In genomic region chr19:5727701-5728100, GRCm38 (mm10) we compare ENCODE assay signal across 8 mouse cellular contexts. TPM values are rescaled to one million over a fixed set of nuclear protein-coding genes. Genes with fewer than 3 reads are reported as not detected.
DNase-seq lines count a peak whose midpoint lies in the region; ATAC-seq lines count a peak whose summit lies in the region.

No protein-coding gene starts in this region.

- ATAC-seq in embryonic facial prominence, embryonic 14.5 days (ENCODE audit: low read depth) = no peak; the same call in 1 of the 2 replicates
- no peak for ATAC-seq in limb, embryonic 15.5 days (ENCODE audit: insufficient number of reproducible peaks, low FRiP score, low TSS enrichment, low read depth)
- ATAC-seq in midbrain, embryonic 16.5 days = no peak

- H3K9me3 ChIP-seq in embryonic facial prominence, embryonic 14.5 days (ENCODE audit: control insufficient read depth, low read length) = no peaks in the 10 kb centered on the region
- no peaks in the 10 kb centered on the region for H3K9me3 ChIP-seq in heart, embryonic 10.5 days
- no peaks in the 10 kb centered on the region for H3K9me3 ChIP-seq in limb, embryonic 15.5 days
- no peaks in the 10 kb centered on the region for H3K9me3 ChIP-seq in midbrain, embryonic 16.5 days (replicated peaks; ENCODE audit: control insufficient read depth, low read length, poor library complexity, severe bottlenecking)

- H3K4me2 ChIP-seq in embryonic facial prominence, embryonic 14.5 days (ENCODE audit: low read depth, low read length) = peak overlapping the region; percentile 98
- peak overlapping the region; percentile 78 for H3K4me2 ChIP-seq in limb, embryonic 15.5 days
- peak overlapping the region; percentile 100 for H3K4me2 ChIP-seq in midbrain, embryonic 16.5 days (ENCODE audit: low read length)

- 3% methylated on average over 14 of the region's 14 CpGs for WGBS in embryonic facial prominence, embryonic 14.5 days
- 3% methylated on average over 14 of the region's 14 CpGs for WGBS in heart, embryonic 10.5 days
- WGBS in limb, embryonic 15.5 days = 2% methylated on average over 14 of the region's 14 CpGs
- 5% methylated on average over 14 of the region's 14 CpGs for WGBS in midbrain, embryonic 16.5 days

- H3K4me1 ChIP-seq in embryonic facial prominence, embryonic 14.5 days (ENCODE audit: control insufficient read depth, insufficient read depth, low read length) = peaks cover 38% of the 10 kb centered on the region
- H3K4me1 ChIP-seq in heart, embryonic 10.5 days = peaks cover 77% of the 10 kb centered on the region
- peaks cover 72% of the 10 kb centered on the region for H3K4me1 ChIP-seq in limb, embryonic 15.5 days
- peaks cover 55% of the 10 kb centered on the region for H3K4me1 ChIP-seq in midbrain, embryonic 16.5 days (ENCODE audit: control insufficient read depth, insufficient read depth, low read length)

- DNase-seq in adrenal gland, adult (ENCODE audit: inconsistent age in 2 of 2, low spot score in 1 of 2) = peak; percentile 86 to 96
- DNase-seq in adrenal gland, adult 8-10 months = no peak
- DNase-seq in embryonic facial prominence, embryonic 14.5 days (ENCODE audit: low spot score) = peak; percentile 86
- DNase-seq in heart, embryonic 10.5 days (ENCODE audit: low spot score) = peak; percentile 92
- DNase-seq in kidney, adult 9 months = peak; percentile 91
- DNase-seq in spleen, adult 18-20 months = peak; percentile 77 to 92

- H3K27me3 ChIP-seq in embryonic facial prominence, embryonic 14.5 days (replicated peaks; ENCODE audit: control insufficient read depth, insufficient read depth, low read length) = no peaks in the 10 kb centered on the region
- no peaks in the 10 kb centered on the region for H3K27me3 ChIP-seq in heart, embryonic 10.5 days (ENCODE audit: insufficient read depth, poor library complexity, severe bottlenecking)
- H3K27me3 ChIP-seq in limb, embryonic 15.5 days = no peaks in the 10 kb centered on the region
- no peaks in the 10 kb centered on the region for H3K27me3 ChIP-seq in midbrain, embryonic 16.5 days (ENCODE audit: control insufficient read depth, insufficient read depth, low read depth, low read length)

- H3K36me3 ChIP-seq in embryonic facial prominence, embryonic 14.5 days (ENCODE audit: control insufficient read depth, insufficient read depth, low read length) = peaks cover 29% of the 10 kb centered on the region; the same call in 1 of the 2 replicates
- H3K36me3 ChIP-seq in heart, embryonic 10.5 days = peaks cover 24% of the 10 kb centered on the region
- H3K36me3 ChIP-seq in limb, embryonic 15.5 days = peaks cover 17% of the 10 kb centered on the region
- H3K36me3 ChIP-seq in midbrain, embryonic 16.5 days (ENCODE audit: control insufficient read depth, insufficient read depth, low read length) = no peaks in the 10 kb centered on the region; the same call in 1 of the 2 replicates

- peak overlapping the region; percentile 99 for H3K9ac ChIP-seq in embryonic facial prominence, embryonic 14.5 days (ENCODE audit: low read depth, low read length)
- peak overlapping the region; percentile 99; the same call in 1 of the 2 replicates for H3K9ac ChIP-seq in limb, embryonic 15.5 days
- H3K9ac ChIP-seq in midbrain, embryonic 16.5 days (ENCODE audit: low read depth, low read length) = peak overlapping the region; percentile 98

- peak overlapping the region; percentile 92 for H3K27ac ChIP-seq in embryonic facial prominence, embryonic 14.5 days (replicated peaks; ENCODE audit: low read depth, low read length)
- H3K27ac ChIP-seq in heart, embryonic 10.5 days = peak overlapping the region; percentile 91; the same call in 1 of the 2 replicates
- peak overlapping the region; percentile 82 for H3K27ac ChIP-seq in limb, embryonic 15.5 days
- H3K27ac ChIP-seq in midbrain, embryonic 16.5 days (ENCODE audit: low read length) = peak overlapping the region; percentile 97

- peak overlapping the region; percentile 98 for H3K4me3 ChIP-seq in embryonic facial prominence, embryonic 14.5 days (ENCODE audit: low read depth, low read length)
- H3K4me3 ChIP-seq in heart, embryonic 10.5 days = peak overlapping the region; percentile 97
- peak overlapping the region; percentile 97 for H3K4me3 ChIP-seq in limb, embryonic 15.5 days
- peak overlapping the region; percentile 92 for H3K4me3 ChIP-seq in midbrain, embryonic 16.5 days (ENCODE audit: low read depth, low read length)

RNA-seq across cellular contexts. Expression of gene Ehbp1l1, which starts 1.6 kb away (rescaled TPM):
- 10 to 100 TPM; 24.9 to 39.2 (median 32.8) TPM for total RNA-seq in adrenal gland, adult 8-10 months (2022)
- polyA plus RNA-seq in embryonic facial prominence, embryonic 14.5 days (2014; fragmentation: Nextera tagmentation; extraction: Ambion mirVana) = 34.2 and 43.4 TPM in 2 replicates
- polyA plus RNA-seq in heart, embryonic 10.5 days (2016; fragmentation: Nextera tagmentation; extraction: Ambion mirVana) = 69.0 and 130 TPM in 2 replicates
- polyA plus RNA-seq in limb, embryonic 15.5 days (2015; fragmentation: Nextera tagmentation; extraction: Ambion mirVana) = 28.9 and 48.5 TPM in 2 replicates
- polyA plus RNA-seq in midbrain, embryonic 16.5 days (2015; fragmentation: Nextera tagmentation; extraction: Ambion mirVana) = 31.3 and 38.6 TPM in 2 replicates

RNA-seq across cellular contexts. Expression of gene Fam89b, which starts 1.8 kb away (rescaled TPM):
- 10 to 100 TPM; 56.2 to 62.7 (median 57.0) TPM for total RNA-seq in adrenal gland, adult 8-10 months (2022)
- polyA plus RNA-seq in embryonic facial prominence, embryonic 14.5 days (2014; fragmentation: Nextera tagmentation; extraction: Ambion mirVana) = 101 and 111 TPM in 2 replicates
- polyA plus RNA-seq in heart, embryonic 10.5 days (2016; fragmentation: Nextera tagmentation; extraction: Ambion mirVana) = 75.9 and 88.9 TPM in 2 replicates
- 101 and 107 TPM in 2 replicates for polyA plus RNA-seq in limb, embryonic 15.5 days (2015; fragmentation: Nextera tagmentation; extraction: Ambion mirVana)
- polyA plus RNA-seq in midbrain, embryonic 16.5 days (2015; fragmentation: Nextera tagmentation; extraction: Ambion mirVana) = 116 and 131 TPM in 2 replicates

RNA-seq across cellular contexts. Expression of gene Ltbp3, which starts 13.0 kb away (rescaled TPM):
- total RNA-seq in adrenal gland, adult 8-10 months (2022) = 100 to 1,000 TPM; 254 to 451 (median 353) TPM
- 59.2 and 68.0 TPM in 2 replicates for polyA plus RNA-seq in embryonic facial prominence, embryonic 14.5 days (2014; fragmentation: Nextera tagmentation; extraction: Ambion mirVana)
- 4.2 and 4.3 TPM in 2 replicates for polyA plus RNA-seq in heart, embryonic 10.5 days (2016; fragmentation: Nextera tagmentation; extraction: Ambion mirVana)
- polyA plus RNA-seq in limb, embryonic 15.5 days (2015; fragmentation: Nextera tagmentation; extraction: Ambion mirVana) = 59.4 and 64.3 TPM in 2 replicates
- 9.3 and 9.6 TPM in 2 replicates for polyA plus RNA-seq in midbrain, embryonic 16.5 days (2015; fragmentation: Nextera tagmentation; extraction: Ambion mirVana)

RNA-seq across cellular contexts. Expression of gene Kcnk7, which starts 23.5 kb away (rescaled TPM):
- not detected for total RNA-seq in adrenal gland, adult 8-10 months (2022)
- 0.34 and 1.7 TPM in 2 replicates for polyA plus RNA-seq in embryonic facial prominence, embryonic 14.5 days (2014; fragmentation: Nextera tagmentation; extraction: Ambion mirVana)
- 0.15 TPM in 1 of 2 replicates, not detected in the other for polyA plus RNA-seq in heart, embryonic 10.5 days (2016; fragmentation: Nextera tagmentation; extraction: Ambion mirVana)
- 3.1 and 4.4 TPM in 2 replicates for polyA plus RNA-seq in limb, embryonic 15.5 days (2015; fragmentation: Nextera tagmentation; extraction: Ambion mirVana)
- polyA plus RNA-seq in midbrain, embryonic 16.5 days (2015; fragmentation: Nextera tagmentation; extraction: Ambion mirVana) = 0.15 TPM in 1 of 2 replicates, not detected in the other

RNA-seq across cellular contexts. Expression of gene Pcnx3, which starts 39.0 kb away (rescaled TPM):
- 100 to 1,000 TPM in 3 of 4 experiments, 10 to 100 TPM in 1; 95.1 to 183 (median 136) TPM for total RNA-seq in adrenal gland, adult 8-10 months (2022)
- polyA plus RNA-seq in embryonic facial prominence, embryonic 14.5 days (2014; fragmentation: Nextera tagmentation; extraction: Ambion mirVana) = 24.1 and 32.1 TPM in 2 replicates
- polyA plus RNA-seq in heart, embryonic 10.5 days (2016; fragmentation: Nextera tagmentation; extraction: Ambion mirVana) = 20.1 and 26.3 TPM in 2 replicates
- polyA plus RNA-seq in limb, embryonic 15.5 days (2015; fragmentation: Nextera tagmentation; extraction: Ambion mirVana) = 18.5 and 20.9 TPM in 2 replicates
- polyA plus RNA-seq in midbrain, embryonic 16.5 days (2015; fragmentation: Nextera tagmentation; extraction: Ambion mirVana) = 23.9 and 25.3 TPM in 2 replicates
